Mouse (Mus musculus) stomach, embryonic 14.5 days (tissue): Measurements from ENCODE around the gene Srxn1. TPM values are rescaled to one million over a fixed set of nuclear protein-coding genes. Genes with fewer than 3 reads are reported as not detected.

Source experiments
- ATAC-seq: fragments of 200-750 bp; cut with Nextera tagmentation; 2 replicates; pipeline ENCODE4 v1.8.0; 2017; ENCODE audit warnings: low read depth, moderate TSS enrichment; ENCODE audit not compliant: insufficient number of reproducible peaks, insufficient read depth, low FRiP score
- H3K27ac ChIP-seq: fragments of 300-500 bp; sonication (generic); 2 replicates; pipeline ENCODE4 v1.5.1; 2014; ENCODE audit warnings: mild to moderate bottlenecking, low read length, moderate library complexity, mixed read lengths
- H3K27me3 ChIP-seq: fragments of 300-500 bp; sonication (generic); 2 replicates; pipeline ENCODE4 v1.6.1; 2014; ENCODE audit warnings: low read length, control low read depth, mixed read lengths; ENCODE audit not compliant: control insufficient read depth, insufficient read depth
- H3K36me3 ChIP-seq: fragments of 300-500 bp; sonication (generic); 2 replicates; pipeline ENCODE4 v1.6.1; 2014; ENCODE audit warnings: mild to moderate bottlenecking, control low read depth, low read length, moderate library complexity, mixed read lengths; ENCODE audit not compliant: control insufficient read depth, insufficient read depth
- H3K4me1 ChIP-seq: fragments of 300-500 bp; sonication (generic); 2 replicates; pipeline ENCODE4 v1.6.1; 2014; ENCODE audit warnings: low read length, control low read depth, mixed read lengths; ENCODE audit not compliant: control insufficient read depth, insufficient read depth
- H3K4me2 ChIP-seq: fragments of 300-500 bp; sonication (generic); replicated peaks from 2 replicates; pipeline ENCODE4 v1.6.1; 2014; ENCODE audit warnings: low read depth, low read length, control low read depth
- H3K4me3 ChIP-seq: fragments of 300-500 bp; sonication (generic); 2 replicates; pipeline ENCODE4 v1.5.1; 2014; ENCODE audit warnings: low read depth, low read length, control low read depth
- H3K9ac ChIP-seq: fragments of 300-500 bp; sonication (generic); replicated peaks from 2 replicates; pipeline ENCODE4 v1.6.1; 2014; ENCODE audit warnings: low read depth, mild to moderate bottlenecking, control low read depth, low read length, moderate library complexity, mixed read lengths
- H3K9me3 ChIP-seq: fragments of 300-500 bp; sonication (generic); 2 replicates; pipeline ENCODE4 v1.6.1; 2016; ENCODE audit warnings: low read depth, low read length, control low read depth; ENCODE audit not compliant: control insufficient read depth
- WGBS: fragments of 180-500 bp; shearing (Covaris S2); extraction: QIAGEN DNeasy Blood & Tissue Kit; methylation state at CpG from one replicate; pipeline ENCODE4 v1.1.7; 2014; 5-methylcytosine and 5-hydroxymethylcytosine counted together
- polyA plus RNA-seq: library from polyadenylated mRNA; unstranded; fragments of >200 nt; fragmentation: Nextera tagmentation; extraction: Ambion mirVana; gene quantifications from 2 replicates; pipeline ENCODE4 v1.2.1, GENCODE M21; 2014

The Srxn1 gene
- polyA plus RNA-seq, 1 experiment from 2014 or later, result 7.6 TPM

- Histone ChIP-seq H3K9me3 (no peaks in the 10 kb centered on the region), H3K4me2 (peak overlapping the region; percentile 44), H3K36me3 (no peaks in the 10 kb centered on the region), H3K9ac (0 out of 2 replicates have a peak overlapping the region, but pooled peaks have one; percentile 18), H3K4me1 (peaks cover 7% of the 10 kb centered on the region; the same call in 1 of the 2 replicates), H3K4me3 (peak overlapping the region; percentile 9; the same call in 1 of the 2 replicates), H3K27me3 (no peaks in the 10 kb centered on the region), H3K27ac (no peak overlapping the region)
- ATAC-seq, result 0 out of 2 replicates have a peak, but pooled peaks have one; percentile 35
- 13% methylated on average over 36 of the region's 36 CpGs for WGBS
Observed at GRCm38 (mm10) chr2:152114057-152114975, 9.0 kb downstream of the Srxn1 start.

- no peaks in the 10 kb centered on the region for H3K27me3 ChIP-seq
- H3K36me3 ChIP-seq, result no peaks in the 10 kb centered on the region
- no peaks in the 10 kb centered on the region for H3K9me3 ChIP-seq
- no peak overlapping the region for H3K27ac ChIP-seq
- H3K9ac ChIP-seq, result no peak overlapping the region
- H3K4me2 ChIP-seq, result no peak overlapping the region
- WGBS, result 85% methylated on average over 7 of the region's 7 CpGs
- no peak for ATAC-seq
- peaks cover 7% of the 10 kb centered on the region; the same call in 1 of the 2 replicates for H3K4me1 ChIP-seq
- H3K4me3 ChIP-seq, result no peak overlapping the region
Observed at GRCm38 (mm10) chr2:152117694-152118093, 12.4 kb downstream of the Srxn1 start.

- Histone ChIP-seq H3K4me3 (no peak overlapping the region), H3K36me3 (no peaks in the 10 kb centered on the region), H3K4me2 (no peak overlapping the region), H3K27me3 (no peaks in the 10 kb centered on the region), H3K4me1 (peaks cover 6% of the 10 kb centered on the region; the same call in 1 of the 2 replicates), H3K27ac (no peak overlapping the region), H3K9ac (no peak overlapping the region), H3K9me3 (no peaks in the 10 kb centered on the region)
- no peak for ATAC-seq
- WGBS, result 47% methylated on average over 6 of the region's 6 CpGs
Observed at GRCm38 (mm10) chr2:152119228-152119865, 14.0 kb downstream of the Srxn1 start.

- WGBS, result 59% methylated on average over 9 of the region's 9 CpGs
- Histone ChIP-seq H3K4me1 (no peaks in the 10 kb centered on the region; the same call in 1 of the 2 replicates), H3K4me3 (no peak overlapping the region), H3K27me3 (no peaks in the 10 kb centered on the region), H3K9ac (no peak overlapping the region), H3K4me2 (no peak overlapping the region), H3K27ac (no peak overlapping the region), H3K9me3 (no peaks in the 10 kb centered on the region), H3K36me3 (no peaks in the 10 kb centered on the region)
- peak; percentile 50; the same call in 1 of the 2 replicates for ATAC-seq
Observed at GRCm38 (mm10) chr2:152122896-152123295, 17.6 kb downstream of the Srxn1 start.

GRCm38 (mm10) chr2:152128597-152128996 is 23.3 kb downstream of the Srxn1 start:
- Histone ChIP-seq H3K27me3 (no peaks in the 10 kb centered on the region), H3K4me2 (no peak overlapping the region), H3K9ac (no peak overlapping the region), H3K4me3 (no peak overlapping the region), H3K9me3 (no peaks in the 10 kb centered on the region), H3K27ac (no peak overlapping the region), H3K36me3 (no peaks in the 10 kb centered on the region), H3K4me1 (no peaks in the 10 kb centered on the region)
- WGBS, result 57% methylated on average over 2 of the region's 2 CpGs
- no peak for ATAC-seq

GRCm38 (mm10) chr2:152129778-152130177 is 24.5 kb downstream of the Srxn1 start:
- WGBS, result 66% methylated on average over 3 of the region's 3 CpGs
- Histone ChIP-seq H3K4me1 (no peaks in the 10 kb centered on the region), H3K9me3 (no peaks in the 10 kb centered on the region), H3K36me3 (no peaks in the 10 kb centered on the region), H3K27ac (no peak overlapping the region), H3K27me3 (no peaks in the 10 kb centered on the region), H3K4me2 (no peak overlapping the region), H3K9ac (no peak overlapping the region), H3K4me3 (no peak overlapping the region)
- no peak for ATAC-seq

GRCm38 (mm10) chr2:152132016-152132415 is 26.7 kb downstream of the Srxn1 start:
- Histone ChIP-seq H3K4me2 (no peak overlapping the region), H3K9ac (no peak overlapping the region), H3K9me3 (no peaks in the 10 kb centered on the region), H3K27ac (no peak overlapping the region), H3K36me3 (no peaks in the 10 kb centered on the region), H3K4me1 (no peaks in the 10 kb centered on the region), H3K4me3 (no peak overlapping the region), H3K27me3 (no peaks in the 10 kb centered on the region)
- no peak for ATAC-seq
- WGBS, result 52% methylated on average over 9 of the region's 9 CpGs

- Histone ChIP-seq H3K36me3 (no peaks in the 10 kb centered on the region), H3K27me3 (no peaks in the 10 kb centered on the region), H3K27ac (no peak overlapping the region), H3K9ac (no peak overlapping the region), H3K4me3 (no peak overlapping the region), H3K4me2 (no peak overlapping the region), H3K4me1 (no peaks in the 10 kb centered on the region), H3K9me3 (no peaks in the 10 kb centered on the region)
- 43% methylated on average over 8 of the region's 8 CpGs for WGBS
- no peak for ATAC-seq
Observed at GRCm38 (mm10) chr2:152132691-152133090, 27.4 kb downstream of the Srxn1 start.
